Mouse (Mus musculus): ENCODE data around the gene Gm10972. TPM values are rescaled to one million over a fixed set of nuclear protein-coding genes. Genes with fewer than 3 reads are reported as not detected.
"Not testable (repeated sequence)": the region's sequence is repeated elsewhere in the genome, so short reads cannot be mapped to it uniquely, and the experiment has no call there.

Gm10972 gene
- polyA plus RNA-seq, 1 experiment from 2014 or later: not detected

DNA sequence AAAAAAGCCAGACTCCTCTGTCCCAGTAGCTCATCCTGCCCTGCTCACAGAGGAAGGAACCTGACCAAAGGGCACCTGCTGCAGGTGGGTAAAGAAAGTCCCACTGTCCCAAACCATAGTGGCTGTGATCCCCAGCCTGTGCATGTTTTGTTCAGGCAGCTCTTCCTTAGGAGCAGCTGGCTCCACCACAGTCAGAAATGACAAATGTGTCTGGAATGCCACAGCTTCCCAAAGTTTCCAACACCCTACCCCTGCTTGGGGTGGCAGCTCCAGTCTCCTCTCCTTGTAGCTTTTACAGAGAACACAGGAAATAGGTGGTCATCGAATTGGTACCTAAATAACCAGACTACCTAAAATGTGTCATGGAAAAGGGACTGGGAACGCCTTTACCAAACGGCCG lies 18.6 kb upstream of the Gm10972 start:
- WGBS: 90% methylated on average over 4 of the region's 4 CpGs
- no peak overlapping the region for H3K27ac ChIP-seq

GRCm38 (mm10) chr3:94628712-94629111 lies 14.2 kb upstream of the Gm10972 start:
- WGBS: 94% methylated on average over 5 of the region's 5 CpGs
- Histone ChIP-seq H3K36me3 (no peaks in the 10 kb centered on the region), H3K4me1 (no peaks in the 10 kb centered on the region), H3K4me3 (no peak overlapping the region), H3K9me3 (replicated peaks) (no peaks in the 10 kb centered on the region), H3K27me3 (ENCODE audit: low read depth, poor library complexity, severe bottlenecking) (no peaks in the 10 kb centered on the region), H3K27ac (no peak overlapping the region)
- no peak for DNase-seq (ENCODE audit: low spot score)

More for the DNA sequence above, 18.6 kb upstream of the Gm10972 start:
- no peak for DNase-seq (ENCODE audit: low spot score)
- H3K4me1 ChIP-seq: no peaks in the 10 kb centered on the region
- H3K36me3 ChIP-seq: no peaks in the 10 kb centered on the region
- no peaks in the 10 kb centered on the region for H3K9me3 ChIP-seq (replicated peaks)
- no peaks in the 10 kb centered on the region for H3K27me3 ChIP-seq (ENCODE audit: low read depth, poor library complexity, severe bottlenecking)
- no peak overlapping the region for H3K4me3 ChIP-seq

GRCm38 (mm10) chr3:94629876-94630275 lies 13.0 kb upstream of the Gm10972 start:
- Histone ChIP-seq H3K36me3 (no peaks in the 10 kb centered on the region), H3K27ac (no peak overlapping the region), H3K9me3 (replicated peaks) (no peaks in the 10 kb centered on the region), H3K27me3 (ENCODE audit: low read depth, poor library complexity, severe bottlenecking) (no peaks in the 10 kb centered on the region), H3K4me3 (no peak overlapping the region), H3K4me1 (no peaks in the 10 kb centered on the region)
- no peak for DNase-seq (ENCODE audit: low spot score)
- WGBS: 79% methylated on average over 3 of the region's 3 CpGs

- 32% methylated on average over 6 of the region's 6 CpGs for WGBS
- Histone ChIP-seq H3K27me3 (ENCODE audit: low read depth, poor library complexity, severe bottlenecking) (no peaks in the 10 kb centered on the region; the same call in 1 of the 2 replicates), H3K4me3 (no peak overlapping the region), H3K9me3 (replicated peaks) (no peaks in the 10 kb centered on the region), H3K4me1 (peaks cover 20% of the 10 kb centered on the region), H3K36me3 (no peaks in the 10 kb centered on the region), H3K27ac (peak overlapping the region; percentile 61)
- peak; percentile 39 for DNase-seq (ENCODE audit: low spot score)
Observed at GRCm38 (mm10) chr3:94648755-94649590, 6.1 kb downstream of the Gm10972 start.

- no peak for DNase-seq (ENCODE audit: low spot score)
- H3K27ac ChIP-seq: no peak overlapping the region
- no peak overlapping the region for H3K4me3 ChIP-seq
- H3K9me3 ChIP-seq (replicated peaks): no peaks in the 10 kb centered on the region
- no peaks in the 10 kb centered on the region for H3K36me3 ChIP-seq
- WGBS: 71% methylated on average over 7 of the region's 7 CpGs
- H3K4me1 ChIP-seq: peaks cover 20% of the 10 kb centered on the region
- no peaks in the 10 kb centered on the region; the same call in 1 of the 2 replicates for H3K27me3 ChIP-seq (ENCODE audit: low read depth, poor library complexity, severe bottlenecking)
Observed at GRCm38 (mm10) chr3:94650409-94650808, 7.5 kb downstream of the Gm10972 start.

GRCm38 (mm10) chr3:94653967-94654366 lies 11.1 kb downstream of the Gm10972 start:
- not testable (repeated sequence) for DNase-seq (ENCODE audit: low spot score)
- 80% methylated on average over 1 of the region's 1 CpGs for WGBS
- peaks cover 11% of the 10 kb centered on the region; the same call in 1 of the 2 replicates for H3K27me3 ChIP-seq (ENCODE audit: low read depth, poor library complexity, severe bottlenecking)

DNA sequence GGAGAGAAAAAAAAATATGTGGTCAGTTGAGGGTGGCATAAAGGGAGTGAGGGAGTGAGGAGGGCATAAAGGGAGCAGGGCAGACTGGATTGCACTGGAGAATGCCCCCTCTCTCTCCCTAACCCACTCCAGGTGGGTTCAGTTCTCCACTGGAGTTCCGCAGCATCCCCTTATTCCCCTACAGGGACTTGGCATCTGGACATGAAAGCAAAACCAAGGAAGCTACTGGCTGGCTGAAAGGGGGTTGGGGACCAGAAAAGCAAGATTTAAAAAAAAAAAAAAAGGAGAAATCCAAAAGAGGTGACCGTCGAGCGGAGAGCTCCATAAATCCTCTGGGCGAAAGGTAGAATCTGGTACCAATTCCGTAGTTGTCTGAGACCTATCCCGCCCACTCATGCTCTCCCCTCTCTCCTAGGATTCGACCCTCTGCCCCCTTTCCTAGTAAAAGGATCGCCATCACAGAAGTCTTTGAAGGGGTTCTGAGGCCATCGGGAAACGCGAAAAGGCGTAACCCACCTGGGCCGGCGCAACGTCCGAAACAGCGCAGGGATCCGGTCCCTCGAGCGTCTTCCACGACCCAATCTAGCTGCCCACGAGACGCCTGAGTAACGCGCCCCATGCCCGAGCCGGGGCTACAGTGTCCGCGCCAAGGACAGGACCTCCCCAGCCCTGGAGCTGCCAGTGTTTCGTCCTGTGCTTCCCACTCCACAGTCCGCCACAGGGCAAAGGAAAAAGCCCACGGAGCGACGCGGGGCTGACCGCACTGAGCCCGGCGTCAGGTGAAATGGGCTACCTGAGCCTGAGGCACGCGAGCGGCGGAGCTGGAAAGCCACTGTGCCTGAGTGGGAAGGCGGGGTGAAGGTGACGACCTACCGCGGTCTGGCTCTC lies 15.2 kb downstream of the Gm10972 start:
- not testable (repeated sequence) for H3K9me3 ChIP-seq (replicated peaks); H3K27ac ChIP-seq; H3K4me1 ChIP-seq; H3K36me3 ChIP-seq
- peak; percentile 40 for DNase-seq (ENCODE audit: low spot score)
- 3% methylated on average over 25 of the region's 47 CpGs for WGBS
- Histone ChIP-seq H3K4me3 (peak overlapping the region; percentile 49), H3K27me3 (ENCODE audit: low read depth, poor library complexity, severe bottlenecking) (peaks cover 20% of the 10 kb centered on the region; the same call in 1 of the 2 replicates)

More at GRCm38 (mm10) chr3:94653967-94654366, 11.1 kb downstream of the Gm10972 start:
- H3K4me1 ChIP-seq: peaks cover 22% of the 10 kb centered on the region
- not testable (repeated sequence) for H3K4me3 ChIP-seq; H3K9me3 ChIP-seq (replicated peaks); H3K36me3 ChIP-seq; H3K27ac ChIP-seq

- not testable (repeated sequence) for H3K4me1 ChIP-seq; H3K36me3 ChIP-seq; H3K9me3 ChIP-seq (replicated peaks); DNase-seq (ENCODE audit: low spot score); H3K27ac ChIP-seq
- WGBS: 0% methylated on average over 22 of the region's 33 CpGs
- Histone ChIP-seq H3K27me3 (ENCODE audit: low read depth, poor library complexity, severe bottlenecking) (peaks cover 20% of the 10 kb centered on the region; the same call in 1 of the 2 replicates), H3K4me3 (peak within 1 kb of the TSS; percentile 49)
Observed at GRCm38 (mm10) chr3:94658740-94659095, 15.8 kb downstream of the Gm10972 start, which contains the start of gene Tuft1. TSS of gene Tuft1 (minus strand) at chr3:94658872.

- H3K27ac ChIP-seq; H3K4me3 ChIP-seq; H3K9me3 ChIP-seq (replicated peaks); DNase-seq (ENCODE audit: low spot score); H3K4me1 ChIP-seq; H3K36me3 ChIP-seq: not testable (repeated sequence)
- WGBS: 26% methylated on average over 8 of the region's 10 CpGs
- H3K27me3 ChIP-seq (ENCODE audit: low read depth, poor library complexity, severe bottlenecking): peaks cover 20% of the 10 kb centered on the region; the same call in 1 of the 2 replicates
Observed at GRCm38 (mm10) chr3:94659142-94659748, 16.3 kb downstream of the Gm10972 start.

- H3K4me3 ChIP-seq, H3K4me1 ChIP-seq: not testable (repeated sequence)
- 83% methylated on average over 2 of the region's 2 CpGs for WGBS
Observed at GRCm38 (mm10) chr3:94660841-94661240, 17.9 kb downstream of the Gm10972 start.

DNA sequence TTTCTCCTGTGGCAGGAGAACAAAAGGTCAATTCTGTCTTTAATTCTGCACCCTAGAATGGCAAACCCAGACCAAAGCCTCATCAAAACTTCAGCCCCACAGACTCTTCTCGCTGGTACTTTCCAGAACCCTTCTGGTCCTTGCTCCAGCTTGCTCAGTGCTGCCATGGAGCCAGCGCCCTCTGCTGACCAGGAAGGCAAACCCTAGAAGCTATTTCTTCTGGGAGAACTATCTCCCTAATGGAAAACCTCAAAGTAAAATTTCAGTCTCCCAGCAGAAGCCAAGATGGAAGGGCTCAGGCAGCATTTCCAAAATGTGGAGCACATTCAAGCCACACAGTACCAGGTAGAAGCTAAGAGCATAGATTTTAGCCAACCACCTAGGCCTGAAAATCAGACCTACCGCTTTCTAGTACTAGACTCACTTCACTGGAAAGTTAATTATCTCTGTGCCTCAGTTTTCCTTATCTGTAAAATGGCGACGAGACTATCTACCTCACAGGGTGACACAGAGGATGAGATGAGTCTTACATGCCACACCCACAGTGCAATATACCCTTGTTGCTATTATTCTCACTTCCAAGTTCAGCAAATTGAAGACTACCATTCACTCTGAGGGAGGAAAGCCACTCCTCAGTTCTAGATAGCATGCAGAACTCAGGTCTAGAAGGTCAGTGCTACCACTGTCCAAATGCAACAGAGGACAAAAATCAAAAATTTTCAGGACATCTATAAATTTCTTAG lies 22.3 kb downstream of the Gm10972 start:
- H3K27me3 ChIP-seq (ENCODE audit: low read depth, poor library complexity, severe bottlenecking); H3K4me1 ChIP-seq; H3K27ac ChIP-seq; H3K4me3 ChIP-seq; DNase-seq (ENCODE audit: low spot score); H3K9me3 ChIP-seq (replicated peaks); H3K36me3 ChIP-seq: not testable (repeated sequence)
- 57% methylated on average over 5 of the region's 5 CpGs for WGBS

More at GRCm38 (mm10) chr3:94660841-94661240, 17.9 kb downstream of the Gm10972 start:
- DNase-seq (ENCODE audit: low spot score); H3K36me3 ChIP-seq; H3K9me3 ChIP-seq (replicated peaks); H3K27ac ChIP-seq: not testable (repeated sequence)
- H3K27me3 ChIP-seq (ENCODE audit: low read depth, poor library complexity, severe bottlenecking): peaks cover 20% of the 10 kb centered on the region; the same call in 1 of the 2 replicates

GRCm38 (mm10) chr3:94665896-94666295 lies 23.0 kb downstream of the Gm10972 start:
- not testable (repeated sequence) for H3K36me3 ChIP-seq; H3K27ac ChIP-seq; H3K4me3 ChIP-seq; H3K9me3 ChIP-seq (replicated peaks); DNase-seq (ENCODE audit: low spot score); H3K27me3 ChIP-seq (ENCODE audit: low read depth, poor library complexity, severe bottlenecking); H3K4me1 ChIP-seq
- WGBS: 32% methylated on average over 7 of the region's 7 CpGs
